Comparison of ENCODE assay signal across 13 mouse cellular contexts in the genomic region with DNA sequence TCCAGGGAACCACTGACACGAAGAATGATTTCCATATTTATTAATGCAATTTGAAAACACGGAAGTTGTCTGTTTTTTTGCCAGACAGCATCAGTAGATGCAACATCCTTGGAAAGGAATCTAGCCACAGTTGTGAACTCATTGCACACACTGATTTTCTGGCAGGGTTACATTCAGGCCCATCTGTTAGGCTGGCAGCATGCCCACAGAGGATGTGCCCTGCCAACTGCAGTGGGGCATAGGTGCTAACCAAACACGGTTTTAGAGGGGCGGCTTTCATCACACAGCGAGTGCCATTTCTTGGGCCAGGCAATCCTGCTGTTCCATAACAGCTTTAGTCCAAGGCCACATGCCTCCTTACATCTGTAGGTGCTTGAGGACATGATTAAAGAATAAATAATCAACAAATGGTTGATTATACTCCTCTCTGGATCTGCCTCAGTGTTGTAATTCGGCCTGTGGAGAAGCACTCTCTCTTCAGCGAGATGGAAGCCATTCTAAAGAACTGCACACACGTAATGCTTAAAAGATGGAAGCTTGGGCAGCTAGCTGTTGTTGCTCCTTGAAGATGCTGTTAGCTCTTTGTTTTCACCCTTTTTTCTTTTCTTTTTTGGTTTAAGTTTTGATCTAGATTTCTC. TPM values are rescaled to one million over a fixed set of nuclear protein-coding genes. Genes with fewer than 3 reads are reported as not detected.
DNase-seq lines count a peak whose midpoint lies in the region; ATAC-seq and TF ChIP-seq lines count a peak whose summit lies in the region.
"Had no signal": no experiment of that assay in that cellular context is flagged by ENCODE, and none has a peak within 500 bp of the region (broad histone marks: within the 10 kb centered on the region; RNA-seq: fewer than 3 reads in every experiment).

No protein-coding gene starts in this region.

- DNase-seq in forebrain, embryonic 11.5 days (ENCODE audit: low spot score): no peak
- DNase-seq in midbrain, postnatal 0 days (ENCODE audit: low spot score): peak; percentile 84
- peak; percentile 97 to 98 for DNase-seq in cerebellum, postnatal 10 days
- DNase-seq in layer of hippocampus, postnatal 25 days (ENCODE audit: extremely low spot score in 1 of 2, low spot score in 1 of 2): peak; percentile 43 to 59
- DNase-seq in kidney, adult 9 months: no peak
- no peak for DNase-seq in embryo, embryonic 10 days (ENCODE audit: low spot score)
- DNase-seq: B cell, adult 2 months; lung, adult 18-20 months; thymus, adult 18-20 months had no signal

- H3K27ac ChIP-seq in forebrain, embryonic 13.5 days: peak overlapping the region; percentile 8; the same call in 1 of the 2 replicates
- H3K27ac ChIP-seq in forebrain, embryonic 11.5 days (ENCODE audit: low read depth, low read length): no peak overlapping the region
- H3K27ac ChIP-seq in midbrain, postnatal 0 days (ENCODE audit: low read depth, low read length): no peak overlapping the region
- no peak overlapping the region for H3K27ac ChIP-seq in midbrain, embryonic 15.5 days

- H3K9ac ChIP-seq in forebrain, embryonic 13.5 days: no peak overlapping the region
- H3K9ac ChIP-seq in forebrain, embryonic 11.5 days (ENCODE audit: low read length): no peak overlapping the region
- H3K9ac ChIP-seq in midbrain, postnatal 0 days (replicated peaks; ENCODE audit: low read length, poor library complexity, severe bottlenecking): no peak overlapping the region
- no peak overlapping the region for H3K9ac ChIP-seq in midbrain, embryonic 15.5 days

- no peak overlapping the region for H3K4me3 ChIP-seq in forebrain, embryonic 13.5 days
- H3K4me3 ChIP-seq in forebrain, embryonic 11.5 days (ENCODE audit: low read depth, low read length): no peak overlapping the region
- no peak overlapping the region for H3K4me3 ChIP-seq in midbrain, postnatal 0 days (ENCODE audit: low read depth, low read length)
- H3K4me3 ChIP-seq in midbrain, embryonic 15.5 days: no peak overlapping the region
- H3K4me3 ChIP-seq: erythroblast, embryonic 14.5 days had no signal

- WGBS in forebrain, embryonic 13.5 days: 55% methylated on average over 8 of the region's 8 CpGs
- WGBS in forebrain, embryonic 11.5 days: 84% methylated on average over 8 of the region's 8 CpGs
- WGBS in midbrain, postnatal 0 days: 66% methylated on average over 8 of the region's 8 CpGs
- 68% methylated on average over 8 of the region's 8 CpGs for WGBS in midbrain, embryonic 15.5 days

- H3K9me3 ChIP-seq in forebrain, embryonic 13.5 days (replicated peaks): peaks cover 6% of the 10 kb centered on the region; the same call in 1 of the 2 replicates
- no peaks in the 10 kb centered on the region for H3K9me3 ChIP-seq in forebrain, embryonic 11.5 days (ENCODE audit: control insufficient read depth, low read length)
- H3K9me3 ChIP-seq in midbrain, postnatal 0 days (ENCODE audit: low read length): no peaks in the 10 kb centered on the region
- H3K9me3 ChIP-seq in midbrain, embryonic 15.5 days: no peaks in the 10 kb centered on the region

- H3K4me1 ChIP-seq in forebrain, embryonic 13.5 days: peaks cover 14% of the 10 kb centered on the region
- H3K4me1 ChIP-seq in forebrain, embryonic 11.5 days (replicated peaks; ENCODE audit: control insufficient read depth, insufficient read depth, low read length): no peaks in the 10 kb centered on the region
- no peaks in the 10 kb centered on the region for H3K4me1 ChIP-seq in midbrain, postnatal 0 days (ENCODE audit: insufficient read depth, low read length)
- H3K4me1 ChIP-seq in midbrain, embryonic 15.5 days: no peaks in the 10 kb centered on the region

- H3K4me2 ChIP-seq in forebrain, embryonic 13.5 days: no peak overlapping the region
- no peak overlapping the region for H3K4me2 ChIP-seq in forebrain, embryonic 11.5 days (ENCODE audit: low read depth, low read length, severe bottlenecking)
- no peak overlapping the region for H3K4me2 ChIP-seq in midbrain, postnatal 0 days (ENCODE audit: low read depth, low read length, poor library complexity, severe bottlenecking)
- H3K4me2 ChIP-seq in midbrain, embryonic 15.5 days: no peak overlapping the region

- no peaks in the 10 kb centered on the region for H3K36me3 ChIP-seq in forebrain, embryonic 13.5 days (ENCODE audit: poor library complexity, severe bottlenecking)
- H3K36me3 ChIP-seq in forebrain, embryonic 11.5 days (ENCODE audit: control insufficient read depth, insufficient read depth, low read length): no peaks in the 10 kb centered on the region
- no peaks in the 10 kb centered on the region for H3K36me3 ChIP-seq in midbrain, postnatal 0 days (ENCODE audit: insufficient read depth, low read length)
- H3K36me3 ChIP-seq in midbrain, embryonic 15.5 days (replicated peaks): no peaks in the 10 kb centered on the region

- no peak for TF ChIP-seq CTCF in midbrain, postnatal 0 days (IDR thresholded peaks at IDR 0.05)

- 0 out of 2 replicates have a peak, but pooled peaks cover 3% of the 10 kb centered on the region for H3K27me3 ChIP-seq in forebrain, embryonic 13.5 days
- H3K27me3 ChIP-seq in forebrain, embryonic 11.5 days (ENCODE audit: control insufficient read depth, insufficient read depth, low read length): no peaks in the 10 kb centered on the region
- no peaks in the 10 kb centered on the region for H3K27me3 ChIP-seq in midbrain, postnatal 0 days (ENCODE audit: insufficient read depth, low read length)
- H3K27me3 ChIP-seq in midbrain, embryonic 15.5 days (replicated peaks): no peaks in the 10 kb centered on the region

- peak; percentile 80 for ATAC-seq in forebrain, embryonic 13.5 days
- ATAC-seq in forebrain, embryonic 11.5 days (replicated peaks; ENCODE audit: low FRiP score): no peak
- ATAC-seq in midbrain, postnatal 0 days (ENCODE audit: low FRiP score): no peak; the same call in 1 of the 2 replicates
- ATAC-seq in midbrain, embryonic 15.5 days (replicated peaks): no peak
- ATAC-seq: Patski had no signal

RNA-seq across cellular contexts. Expression of a gene that starts 21.7 kb away (rescaled TPM):
- 975 and 989 TPM in 2 replicates for polyA plus RNA-seq in forebrain, embryonic 13.5 days (2015; fragmentation: Nextera tagmentation; extraction: Ambion mirVana)
- 769 and 800 TPM in 2 replicates for polyA plus RNA-seq in forebrain, embryonic 11.5 days (2014; fragmentation: Nextera tagmentation; extraction: Ambion mirVana)
- total RNA-seq in midbrain, postnatal 0 days (2014; rRNA removed): 230 and 273 TPM in 2 replicates
- polyA plus RNA-seq in midbrain, postnatal 0 days (2015; fragmentation: Nextera tagmentation; extraction: Ambion mirVana): 1,303 and 1,321 TPM in 2 replicates
- polyA plus RNA-seq in midbrain, embryonic 15.5 days (2015; fragmentation: Nextera tagmentation; extraction: Ambion mirVana): 968 and 1,008 TPM in 2 replicates
- 100 to 1,000 TPM; 530 to 583 TPM for total RNA-seq in layer of hippocampus, postnatal 25 days (2021)

RNA-seq across cellular contexts. Expression of a gene that starts 40.4 kb away (rescaled TPM):
- 99.9 and 103 TPM in 2 replicates for polyA plus RNA-seq in forebrain, embryonic 13.5 days (2015; fragmentation: Nextera tagmentation; extraction: Ambion mirVana)
- 89.6 and 101 TPM in 2 replicates for polyA plus RNA-seq in forebrain, embryonic 11.5 days (2014; fragmentation: Nextera tagmentation; extraction: Ambion mirVana)
- total RNA-seq in midbrain, postnatal 0 days (2014; rRNA removed): 82.3 and 101 TPM in 2 replicates
- polyA plus RNA-seq in midbrain, postnatal 0 days (2015; fragmentation: Nextera tagmentation; extraction: Ambion mirVana): 76.8 and 90.6 TPM in 2 replicates
- polyA plus RNA-seq in midbrain, embryonic 15.5 days (2015; fragmentation: Nextera tagmentation; extraction: Ambion mirVana): 115 and 119 TPM in 2 replicates
- 100 to 1,000 TPM; 132 to 140 TPM for total RNA-seq in layer of hippocampus, postnatal 25 days (2021)

Comparison
In these comparisons a context has a peak if more than half of its experiments do, and no peak if none do; other contexts are left out.
1. DNase-seq: peak in midbrain, postnatal 0 days (single experiment), cerebellum, postnatal 10 days (2 of 2) and layer of hippocampus, postnatal 25 days (2 of 2); none in forebrain, embryonic 11.5 days (single experiment), kidney, adult 9 months (single experiment) and embryo, embryonic 10 days (single experiment).